Mouse (Mus musculus): Measurements from ENCODE around the gene 2210017I01Rik. TPM values are rescaled to one million over a fixed set of nuclear protein-coding genes. Genes with fewer than 3 reads are reported as not detected.

The 2210017I01Rik gene
- polyA plus RNA-seq (2012; rRNA removed): not detected in 2 replicates

DNA sequence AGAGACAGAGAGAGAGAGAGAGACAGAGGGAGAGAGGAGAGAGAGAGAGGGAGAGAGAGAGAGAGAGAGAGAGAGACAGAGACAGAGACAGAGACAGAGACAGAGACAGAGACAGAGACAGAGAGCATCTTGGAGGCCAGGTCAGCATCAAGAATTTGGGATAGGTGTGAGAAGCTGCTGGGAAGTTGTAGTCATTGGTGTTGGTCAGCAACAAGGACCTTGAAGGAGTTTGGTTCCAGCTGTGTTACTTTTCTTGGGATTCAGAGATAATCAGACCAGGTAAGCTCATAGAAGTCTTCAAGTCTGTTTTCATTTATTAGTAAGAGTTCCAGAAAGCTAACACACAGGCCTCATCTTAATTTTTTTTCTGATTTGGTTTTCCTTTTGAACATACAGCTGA lies at the start of gene 2210017I01Rik:
2210017I01Rik (minus strand) TSS at position 101 of the 400 bp plus-strand sequence.

DNA sequence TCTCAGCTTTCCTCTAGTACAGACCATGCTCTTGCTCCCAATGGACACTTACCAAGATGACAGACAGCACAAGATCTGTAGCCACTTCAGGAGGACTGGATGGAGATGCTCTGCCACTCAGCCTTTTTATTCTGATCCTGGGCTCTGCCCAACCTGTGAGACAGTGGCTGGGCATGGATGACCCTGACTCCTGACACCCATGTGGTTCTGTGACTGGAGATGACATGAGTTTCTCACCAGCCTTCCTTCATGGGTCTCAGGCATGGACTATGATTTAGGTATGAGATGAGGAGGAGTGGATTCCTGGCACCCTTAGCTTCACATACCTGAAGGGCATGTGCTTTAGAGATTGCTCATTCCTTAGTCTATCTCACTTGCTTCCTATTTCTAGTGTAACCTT lies 49.5 kb upstream of the 2210017I01Rik start, which contains the start of gene Lce1b:
Lce1b (minus strand) TSS at position 101 of the 400 bp plus-strand sequence.

GRCm38 (mm10) chr3:92648207-92648606 lies 40.9 kb upstream of the 2210017I01Rik start, which contains the start of gene Lce1a1:
TSS of gene Lce1a1 (minus strand) at chr3:92648307.

GRCm38 (mm10) chr3:92621560-92621959 lies 14.3 kb upstream of the 2210017I01Rik start, which contains the start of gene Lce6a:
TSS of gene Lce6a (minus strand) at chr3:92621660.

DNA sequence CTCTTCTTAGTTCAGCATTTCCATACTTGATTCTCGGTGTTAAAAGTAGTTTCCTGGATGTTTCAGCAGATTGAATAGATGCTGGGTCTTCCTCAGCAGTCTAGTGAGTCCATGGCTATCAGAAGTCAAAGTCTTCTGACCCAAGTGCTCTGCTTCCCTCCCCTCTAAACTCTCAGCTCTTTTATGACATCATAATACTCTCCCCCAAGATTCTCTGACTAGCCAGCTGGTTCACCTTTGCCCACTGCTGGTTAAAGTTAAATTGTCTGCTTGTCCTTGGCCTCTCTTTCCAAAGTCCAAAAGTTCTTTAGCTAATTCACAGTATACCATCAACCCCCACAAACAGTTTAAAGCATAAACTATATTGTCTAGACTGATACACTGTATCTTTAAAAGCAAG lies 18.4 kb downstream of the 2210017I01Rik start, which contains the start of gene Smcp:
Smcp (minus strand) TSS at position 140 of the 400 bp plus-strand sequence.

DNA sequence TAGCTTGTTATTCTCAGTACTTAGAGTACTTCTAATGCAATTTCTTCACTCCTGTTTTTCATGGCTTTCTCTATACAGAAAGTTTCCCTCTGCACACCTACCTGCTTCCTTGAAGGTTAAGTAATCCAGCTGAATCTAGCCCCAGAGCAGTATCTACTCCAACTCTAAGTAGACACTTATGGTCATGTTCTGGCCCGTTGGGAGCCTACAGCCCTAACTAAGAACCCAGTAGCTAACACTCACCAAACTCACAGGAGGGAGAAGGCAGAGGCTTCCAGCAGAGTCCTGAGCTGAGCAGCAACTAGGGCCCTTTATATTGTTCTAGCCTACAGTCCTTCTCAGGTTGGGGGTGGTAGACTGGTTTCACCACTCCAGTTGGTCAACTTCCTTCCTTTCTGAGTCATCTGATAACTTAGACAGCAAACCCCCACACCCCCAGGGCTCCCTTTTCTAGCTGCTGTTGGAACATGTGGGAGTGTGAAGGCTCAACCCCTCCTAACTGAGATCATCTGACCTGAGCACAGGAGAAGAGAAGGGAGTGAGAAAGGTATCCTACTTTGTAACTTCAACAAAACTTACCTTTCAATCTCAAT lies 33.7 kb downstream of the 2210017I01Rik start, which contains the start of gene Ivl:
Ivl (minus strand) TSS at position 287 of the 593 bp plus-strand sequence.

Other genes starting within 250 kb of the 2210017I01Rik start
- gene Sprr2f, start 242.3 kb downstream of the 2210017I01Rik start, polyA plus RNA-seq (2012; rRNA removed): not detected in 2 replicates
- not detected in 2 replicates for gene Sprr2h, start 221.8 kb downstream of the 2210017I01Rik start, polyA plus RNA-seq (2012; rRNA removed)
- gene Sprr2i, start 199.5 kb downstream of the 2210017I01Rik start, polyA plus RNA-seq (2012; rRNA removed): not detected in 2 replicates
- gene Sprr2j-ps, start 189.4 kb downstream of the 2210017I01Rik start, polyA plus RNA-seq (2012; rRNA removed): not detected in 2 replicates
- gene Gm9774, start 178.1 kb downstream of the 2210017I01Rik start, polyA plus RNA-seq (2012; rRNA removed): 1.9 and 3.1 TPM in 2 replicates
- not detected in 2 replicates for gene Sprr2k, start 174.9 kb downstream of the 2210017I01Rik start, polyA plus RNA-seq (2012; rRNA removed)
- not detected in 2 replicates for gene Sprr1b, start 168.7 kb downstream of the 2210017I01Rik start, polyA plus RNA-seq (2012; rRNA removed)
- gene Sprr3, start 148.8 kb downstream of the 2210017I01Rik start, polyA plus RNA-seq (2012; rRNA removed): not detected in 2 replicates
- gene Sprr1a, start 121.6 kb downstream of the 2210017I01Rik start, polyA plus RNA-seq (2012; rRNA removed): 0.13 and 0.34 TPM in 2 replicates
- gene Sprr4, start 107.0 kb downstream of the 2210017I01Rik start, polyA plus RNA-seq (2012; rRNA removed): not detected in 2 replicates
- not detected in 2 replicates for gene 2310046K23Rik, start 73.0 kb downstream of the 2210017I01Rik start, polyA plus RNA-seq (2012; rRNA removed)
- 0.06 TPM in 2 replicates for gene Ivl, start 33.8 kb downstream of the 2210017I01Rik start, polyA plus RNA-seq (2012; rRNA removed)
- 1.7 and 3.4 TPM in 2 replicates for gene Smcp, start 18.5 kb downstream of the 2210017I01Rik start, polyA plus RNA-seq (2012; rRNA removed)
- 0.17 and 0.32 TPM in 2 replicates for gene Lce6a, start 14.2 kb upstream of the 2210017I01Rik start, polyA plus RNA-seq (2012; rRNA removed)
- gene Lce1a1, start 40.8 kb upstream of the 2210017I01Rik start, polyA plus RNA-seq (2012; rRNA removed): not detected in 2 replicates
- gene Lce1b, start 49.4 kb upstream of the 2210017I01Rik start, polyA plus RNA-seq (2012; rRNA removed): not detected in 2 replicates
- not detected in 2 replicates for gene Lce1a2, start 62.8 kb upstream of the 2210017I01Rik start, polyA plus RNA-seq (2012; rRNA removed)
- not detected in 2 replicates for gene Lce1c, start 71.8 kb upstream of the 2210017I01Rik start, polyA plus RNA-seq (2012; rRNA removed)
- gene Lce1d, start 79.7 kb upstream of the 2210017I01Rik start, polyA plus RNA-seq (2012; rRNA removed): not detected in 2 replicates
- gene Lce1e, start 101.6 kb upstream of the 2210017I01Rik start, polyA plus RNA-seq (2012; rRNA removed): not detected in 2 replicates
- gene Lce1f, start 112.9 kb upstream of the 2210017I01Rik start, polyA plus RNA-seq (2012; rRNA removed): not detected in 2 replicates
- not detected in 2 replicates for gene Gm38119, start 131.6 kb upstream of the 2210017I01Rik start, polyA plus RNA-seq (2012; rRNA removed)
- gene Lce1g, start 144.8 kb upstream of the 2210017I01Rik start, polyA plus RNA-seq (2012; rRNA removed): not detected in 2 replicates
- not detected in 2 replicates for gene Lce1h, start 157.6 kb upstream of the 2210017I01Rik start, polyA plus RNA-seq (2012; rRNA removed)
- not detected in 2 replicates for gene Lce1i, start 171.4 kb upstream of the 2210017I01Rik start, polyA plus RNA-seq (2012; rRNA removed)
- gene Lce1j, start 183.0 kb upstream of the 2210017I01Rik start, polyA plus RNA-seq (2012; rRNA removed): not detected in 2 replicates
- gene Lce1k, start 200.4 kb upstream of the 2210017I01Rik start, polyA plus RNA-seq (2012; rRNA removed): not detected in 2 replicates
- gene Kprp, start 219.8 kb upstream of the 2210017I01Rik start, polyA plus RNA-seq (2012; rRNA removed): not detected in 2 replicates
- not detected in 2 replicates for gene Lce1l, start 243.8 kb upstream of the 2210017I01Rik start, polyA plus RNA-seq (2012; rRNA removed)